Mouse (Mus musculus): ENCODE results near the gene Atl2.

Atl2 gene

GRCm38 (mm10) chr17:79895911-79896423 is at the start of gene Atl2:
Gene Atl2, minus strand, starts transcription at chr17:79896123.
- DNase-seq = peak; percentile 93

- no peak for DNase-seq
These were observed 48.9 kb upstream of the Atl2 start for GRCm38 (mm10) chr17:79944851-79945250.

- no peak for DNase-seq
These were observed 46.5 kb upstream of the Atl2 start for GRCm38 (mm10) chr17:79942418-79942817.

- no peak for DNase-seq
These were observed 43.2 kb upstream of the Atl2 start for GRCm38 (mm10) chr17:79939133-79939532.

- DNase-seq = no peak
These were observed 42.1 kb upstream of the Atl2 start for GRCm38 (mm10) chr17:79937921-79938601.

- no peak for DNase-seq
These were observed 38.4 kb upstream of the Atl2 start for GRCm38 (mm10) chr17:79934370-79934769.

- no peak for DNase-seq
These were observed 36.9 kb upstream of the Atl2 start for GRCm38 (mm10) chr17:79932676-79933278.

- DNase-seq = no peak
These were observed 31.2 kb upstream of the Atl2 start for GRCm38 (mm10) chr17:79927110-79927509.

GRCm38 (mm10) chr17:79926486-79926885 is 30.6 kb upstream of the Atl2 start:
- DNase-seq = no peak

GRCm38 (mm10) chr17:79925865-79926421 is 30.0 kb upstream of the Atl2 start:
- DNase-seq = no peak

- no peak for DNase-seq
These were observed 24.4 kb upstream of the Atl2 start for GRCm38 (mm10) chr17:79920355-79920754.

GRCm38 (mm10) chr17:79919566-79920350 is 23.8 kb upstream of the Atl2 start:
- peak; percentile 24 for DNase-seq

- DNase-seq = no peak
These were observed 22.6 kb upstream of the Atl2 start for GRCm38 (mm10) chr17:79918484-79919004.

GRCm38 (mm10) chr17:79916996-79917395 is 21.1 kb upstream of the Atl2 start:
- no peak for DNase-seq

GRCm38 (mm10) chr17:79912174-79912573 is 16.3 kb upstream of the Atl2 start:
- no peak for DNase-seq

- DNase-seq = no peak
These were observed 15.8 kb upstream of the Atl2 start for GRCm38 (mm10) chr17:79911718-79912117.

GRCm38 (mm10) chr17:79909571-79909970 is 13.6 kb upstream of the Atl2 start:
- no peak for DNase-seq

GRCm38 (mm10) chr17:79907698-79908097 is 11.8 kb upstream of the Atl2 start:
- DNase-seq = no peak

GRCm38 (mm10) chr17:79906791-79907494 is 11.0 kb upstream of the Atl2 start:
- no peak for DNase-seq

GRCm38 (mm10) chr17:79904593-79904992 is 8.7 kb upstream of the Atl2 start:
- no peak for DNase-seq

GRCm38 (mm10) chr17:79901207-79901606 is 5.3 kb upstream of the Atl2 start:
- DNase-seq = no peak

GRCm38 (mm10) chr17:79898156-79898746 is 2.3 kb upstream of the Atl2 start:
- DNase-seq = no peak

All from cerebellum, adult 9-11 months (tissue).